Mouse (Mus musculus) lung, postnatal 0 days (tissue): ENCODE measurements around the gene Mrln.

Experiments
- CTCF ChIP-seq: IDR thresholded peaks from 2 replicates; pipeline ENCODE4 v1.5.1; 2016; ENCODE audit warnings: antibody characterized with exemption, mild to moderate bottlenecking
- EP300 ChIP-seq: IDR thresholded peaks from 2 replicates; pipeline ENCODE4 v1.6.1; 2016; ENCODE audit warnings: antibody characterized with exemption, mild to moderate bottlenecking, control low read depth

DNA sequence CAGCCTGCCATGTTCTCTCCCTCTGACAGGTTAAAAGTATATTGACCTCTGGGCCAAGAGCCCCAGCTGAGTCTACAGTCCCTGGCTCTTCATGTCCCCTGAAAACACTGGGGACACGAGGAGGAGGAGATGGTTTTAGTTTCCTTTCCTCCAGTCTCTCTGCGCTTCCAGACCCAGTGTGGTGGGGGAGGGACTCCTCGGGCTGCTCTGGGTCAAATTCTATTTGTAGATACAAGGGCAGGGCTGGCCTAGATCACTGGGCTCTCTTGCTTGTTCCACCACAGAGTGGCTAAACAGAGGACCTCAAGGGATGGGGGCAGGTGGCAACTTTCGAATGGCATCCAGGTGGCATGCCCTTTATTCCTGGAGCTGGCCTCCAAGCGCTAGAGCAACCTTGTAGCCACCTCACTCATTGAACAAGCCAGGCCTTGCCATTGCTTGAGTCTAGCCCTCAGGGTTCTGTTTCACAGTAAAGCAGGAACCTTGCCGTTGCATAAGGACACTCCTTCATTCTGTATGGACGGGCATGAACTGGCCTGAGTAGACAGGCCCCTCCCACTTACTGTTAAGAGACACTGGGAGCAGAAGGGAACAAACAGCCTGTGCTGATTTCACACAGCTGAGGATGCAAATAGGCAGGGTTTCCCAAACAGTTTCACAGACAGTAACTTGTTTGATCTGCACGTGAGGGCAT lies 38.4 kb downstream of the Mrln start:
- TF ChIP-seq CTCF: no peak
- TF ChIP-seq EP300: no peak
